Mouse (Mus musculus) layer of hippocampus, adult 2 months (tissue): ENCODE data around the gene Fau. TPM values are rescaled to one million over a fixed set of nuclear protein-coding genes. Genes with fewer than 3 reads are reported as not detected.

ENCODE experiments used
- DNase-seq, 2 experiments: peaks; one replicate each; pipeline ENCODE4 v3.0.0; 2022; ENCODE audit warnings: low spot score in 2 of 2
- H3K27ac ChIP-seq: fragments of 200-600 bp; 2 replicates; pipeline ENCODE4 v1.8.1; 2022
- H3K4me3 ChIP-seq: fragments of 200-600 bp; 2 replicates; pipeline ENCODE4 v1.8.1; 2022; ENCODE audit warnings: mild to moderate bottlenecking
- CTCF ChIP-seq: fragments of 200-600 bp; conservative IDR thresholded peaks from 2 replicates; pipeline ENCODE4 v1.8.1; 2022; ENCODE audit warnings: antibody characterized with exemption, mild to moderate bottlenecking, moderate library complexity
- microRNA-seq, 2 experiments: library from miRNA; unstranded; fragments of <30 nt; microRNA quantifications; one replicate each; pipeline ENCODE4 v1.2.0; 2021
- total RNA-seq, 2 experiments: library from RNA; stranded (reverse); gene quantifications; 2 replicates each; pipeline ENCODE4 v1.2.3; 2021

The Fau gene
- total RNA-seq, 2 experiments from 2014 or later = 676 to 714 TPM

- no peak for TF ChIP-seq CTCF
- no peak for DNase-seq
- no peak overlapping the region for H3K27ac ChIP-seq
- no peak overlapping the region for H3K4me3 ChIP-seq
Measured at GRCm38 (mm10) chr19:6088841-6089240, 31.2 kb downstream of the Fau start.

DNA sequence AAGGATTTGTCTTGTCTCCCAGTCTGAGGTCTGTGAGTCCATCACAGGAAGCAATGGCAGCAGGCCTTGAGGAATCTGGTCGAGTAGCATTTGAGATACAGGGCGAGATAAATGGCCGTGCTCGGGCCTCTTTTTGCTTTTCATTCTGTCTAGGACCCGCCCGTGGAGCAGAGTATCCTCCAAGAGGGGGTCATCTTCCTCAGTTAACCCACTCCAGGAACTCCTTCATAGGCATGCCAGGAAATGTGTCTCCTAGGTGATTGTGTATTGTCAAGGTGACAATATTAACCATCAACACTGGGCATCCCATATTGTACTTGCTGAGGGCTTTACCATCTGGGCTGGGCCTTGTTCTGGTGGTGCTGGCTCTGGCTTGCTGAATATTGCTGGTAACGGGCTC is 36.5 kb downstream of the Fau start, which contains the start of gene AC131692.1:
Gene AC131692.1, plus strand, starts transcription at position 301 of the 400 bp plus-strand sequence.
- Histone ChIP-seq H3K27ac (no peak within 1 kb of the TSS), H3K4me3 (no peak within 1 kb of the TSS)
- no peak for TF ChIP-seq CTCF
- no peak for DNase-seq

- no peak for TF ChIP-seq CTCF
- H3K27ac ChIP-seq = no peak overlapping the region
- DNase-seq = no peak
- no peak overlapping the region for H3K4me3 ChIP-seq
Measured at GRCm38 (mm10) chr19:6097847-6098246, 40.2 kb downstream of the Fau start.

DNA sequence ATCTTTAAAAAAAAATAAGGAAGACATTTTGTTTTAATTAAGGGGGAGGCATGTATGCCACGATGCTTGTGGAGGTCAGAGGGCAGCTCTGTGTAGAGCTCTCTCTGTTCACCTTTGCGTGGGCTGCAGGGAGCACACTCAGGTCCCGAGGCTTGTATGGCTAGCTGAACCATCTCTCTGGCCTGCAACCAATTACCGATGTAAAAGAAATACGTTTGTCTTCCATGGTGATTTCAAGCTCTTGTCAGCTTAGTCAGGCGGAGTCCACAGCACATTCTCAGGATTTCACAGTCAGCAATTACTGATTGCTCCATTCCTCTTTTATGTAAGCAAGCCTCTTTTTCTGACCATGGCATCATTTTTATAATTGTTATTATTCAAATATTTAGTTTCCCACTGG is 43.5 kb downstream of the Fau start:
- TF ChIP-seq CTCF = no peak

GRCm38 (mm10) chr19:6102169-6102853 is 44.7 kb downstream of the Fau start:
- H3K27ac ChIP-seq = no peak overlapping the region
- H3K4me3 ChIP-seq = no peak overlapping the region
- no peak for TF ChIP-seq CTCF
- no peak for DNase-seq

More for the DNA sequence above, 43.5 kb downstream of the Fau start:
- no peak for DNase-seq
- Histone ChIP-seq H3K27ac (no peak overlapping the region), H3K4me3 (no peak overlapping the region)

DNA sequence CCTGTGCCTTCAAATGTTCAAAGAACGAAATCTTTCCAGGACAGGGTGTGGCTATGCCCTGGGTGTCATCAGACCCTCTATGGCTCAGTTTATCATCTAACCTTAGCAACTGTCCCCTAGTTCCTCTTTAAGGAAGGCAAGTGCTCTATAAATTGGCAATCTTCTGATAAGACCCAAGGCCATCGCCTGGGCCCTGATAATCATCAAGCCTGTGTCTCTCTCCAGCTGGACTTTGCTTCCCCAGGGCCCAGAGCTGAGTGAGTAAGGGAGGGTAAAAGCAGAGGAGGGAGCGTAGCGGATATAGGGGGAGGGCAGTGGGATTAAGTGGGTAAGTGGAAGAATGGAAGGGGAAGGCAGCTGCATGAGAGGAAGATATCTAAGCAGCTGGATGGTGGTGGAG is 46.8 kb downstream of the Fau start:
- DNase-seq = no peak
- no peak for TF ChIP-seq CTCF
- H3K4me3 ChIP-seq = no peak overlapping the region
- H3K27ac ChIP-seq = no peak overlapping the region

- DNase-seq = no peak
- H3K27ac ChIP-seq = no peak within 1 kb of the TSS
- no peak for TF ChIP-seq CTCF
- H3K4me3 ChIP-seq = no peak within 1 kb of the TSS
Measured at GRCm38 (mm10) chr19:6105586-6105985, 47.9 kb downstream of the Fau start, which contains the start of gene Naaladl1. Gene Naaladl1, plus strand, starts transcription at chr19:6105782.

Small RNAs within 50 kb of the gene (microRNA-seq; reads per million reads assigned to microRNA genes)
- 1.6 to 4.4 reads per million in 2 experiments for gene Mir6988

Other genes starting within 250 kb of the Fau start
- 10 to 100 TPM in 1 of 2 experiments, 1 to 10 TPM in 1; 9.5 to 10.6 TPM for gene Frmd8, start 182.6 kb upstream of the Fau start, total RNA-seq
- 1 to 10 TPM; 3.5 to 3.6 TPM for gene Slc25a45, start 180.0 kb upstream of the Fau start, total RNA-seq
- gene Tigd3, start 163.7 kb upstream of the Fau start, total RNA-seq = 1 to 10 TPM; 2.5 to 3.2 TPM
- gene Dpf2, start 144.8 kb upstream of the Fau start, total RNA-seq = 10 to 100 TPM; 94.1 to 95.3 TPM
- 1 to 10 TPM; 3.4 to 3.8 TPM for gene Cdc42ep2, start 133.0 kb upstream of the Fau start, total RNA-seq
- 1 to 10 TPM; 6.2 to 6.6 TPM for gene Pola2, start 93.6 kb upstream of the Fau start, total RNA-seq
- not detected for gene Slc22a20, start 71.7 kb upstream of the Fau start, total RNA-seq
- 10 to 100 TPM; 28.2 to 29.9 TPM for gene Capn1, start 41.9 kb upstream of the Fau start, total RNA-seq
- 10 to 100 TPM; 42.0 to 45.1 TPM for gene Syvn1, start 11.3 kb upstream of the Fau start, total RNA-seq
- gene Mrpl49, start 59 bp upstream of the Fau start, total RNA-seq = 10 to 100 TPM; 42.8 to 49.6 TPM
- gene Znhit2, start 3.3 kb downstream of the Fau start, total RNA-seq = 10 to 100 TPM; 39.0 to 42.5 TPM
- 10 to 100 TPM; 25.3 to 26.0 TPM for gene Tm7sf2, start 10.5 kb downstream of the Fau start, total RNA-seq
- 100 to 1,000 TPM in 1 of 2 experiments, 10 to 100 TPM in 1; 96.5 to 103 TPM for gene Vps51, start 19.4 kb downstream of the Fau start, total RNA-seq
- gene Tmem262, start 22.2 kb downstream of the Fau start, total RNA-seq = not detected
- gene Gm28374, start 24.4 kb downstream of the Fau start, total RNA-seq = not detected
- gene Zfpl1, start 27.1 kb downstream of the Fau start, total RNA-seq = 10 to 100 TPM; 40.1 to 44.0 TPM
- gene Cdca5, start 27.1 kb downstream of the Fau start, total RNA-seq = under 1 TPM; 0.23 to 0.27 TPM
- not detected for gene AC131692.1, start 36.6 kb downstream of the Fau start, total RNA-seq
- gene Naaladl1, start 47.9 kb downstream of the Fau start, total RNA-seq = under 1 TPM in 1 of 2 experiments, not detected in 1; 0.17 TPM
- 10 to 100 TPM; 14.0 to 15.0 TPM for gene Sac3d1, start 60.8 kb downstream of the Fau start, total RNA-seq
- gene Snx15, start 70.5 kb downstream of the Fau start, total RNA-seq = 10 to 100 TPM; 43.5 to 46.0 TPM
- under 1 TPM in 1 of 2 experiments, not detected in 1; 0.29 TPM for gene Batf2, start 83.1 kb downstream of the Fau start, total RNA-seq
- 10 to 100 TPM; 72.1 to 76.9 TPM for gene Arl2, start 83.7 kb downstream of the Fau start, total RNA-seq
- not detected for gene Majin, start 126.5 kb downstream of the Fau start, total RNA-seq
- gene Gpha2, start 168.5 kb downstream of the Fau start, total RNA-seq = not detected
- gene Ppp2r5b, start 178.0 kb downstream of the Fau start, total RNA-seq = 100 to 1,000 TPM; 127 to 137 TPM
- 10 to 100 TPM; 32.5 to 39.0 TPM for gene Atg2a, start 183.8 kb downstream of the Fau start, total RNA-seq
- 10 to 100 TPM; 80.2 to 82.3 TPM for gene Ehd1, start 218.9 kb downstream of the Fau start, total RNA-seq
- 1 to 10 TPM; 5.0 to 5.6 TPM for gene Cdc42bpg, start 248.6 kb downstream of the Fau start, total RNA-seq